Mouse (Mus musculus) stomach, embryonic 16.5 days (tissue): Measurements from ENCODE around the gene Emx1. TPM values are rescaled to one million over a fixed set of nuclear protein-coding genes. Genes with fewer than 3 reads are reported as not detected.
A peak's percentile ranks its signal among the peaks of the same experiment; 100 is the strongest.
"Not testable (repeated sequence)": the region's sequence is repeated elsewhere in the genome, so short reads cannot be mapped to it uniquely, and the experiment has no call there.

Source experiments
- ATAC-seq: fragments of 200-750 bp; cut with Nextera tagmentation; 2 replicates; pipeline ENCODE4 v1.8.0; 2017; ENCODE audit warnings: moderate number of reproducible peaks, moderate TSS enrichment; ENCODE audit not compliant: insufficient read depth, low FRiP score
- H3K27ac ChIP-seq: fragments of 300-500 bp; sonication (generic); 2 replicates; pipeline ENCODE4 v1.5.1; 2014; ENCODE audit warnings: low read length
- H3K27me3 ChIP-seq: fragments of 300-500 bp; sonication (generic); 2 replicates; pipeline ENCODE4 v1.6.1; 2014; ENCODE audit warnings: low read length, control low read depth, mixed read lengths; ENCODE audit not compliant: control insufficient read depth, insufficient read depth
- H3K36me3 ChIP-seq: fragments of 300-500 bp; sonication (generic); 2 replicates; pipeline ENCODE4 v1.6.1; 2014; ENCODE audit warnings: low read length; ENCODE audit not compliant: control insufficient read depth, insufficient read depth
- H3K4me1 ChIP-seq: fragments of 300-500 bp; sonication (generic); 2 replicates; pipeline ENCODE4 v1.6.1; 2014; ENCODE audit warnings: low read length, control low read depth, mixed read lengths; ENCODE audit not compliant: control insufficient read depth, insufficient read depth
- H3K4me2 ChIP-seq: fragments of 300-500 bp; sonication (generic); 2 replicates; pipeline ENCODE4 v1.6.1; 2014; ENCODE audit warnings: low read depth, low read length, mixed read lengths
- H3K4me3 ChIP-seq: fragments of 300-500 bp; sonication (generic); replicated peaks from 2 replicates; pipeline ENCODE4 v1.5.1; 2014; ENCODE audit warnings: mild to moderate bottlenecking, low read length
- H3K9ac ChIP-seq: fragments of 300-500 bp; sonication (generic); 2 replicates; pipeline ENCODE4 v1.6.1; 2014; ENCODE audit warnings: low read length
- H3K9me3 ChIP-seq: fragments of 300-500 bp; sonication (generic); replicated peaks from 2 replicates; pipeline ENCODE4 v1.6.1; 2016; ENCODE audit warnings: low read length, control low read depth; ENCODE audit not compliant: control insufficient read depth
- WGBS: fragments of 180-500 bp; shearing (Covaris S2); extraction: QIAGEN DNeasy Blood & Tissue Kit; methylation state at CpG from one replicate; pipeline ENCODE4 v1.1.7; 2014; 5-methylcytosine and 5-hydroxymethylcytosine counted together
- polyA plus RNA-seq: library from polyadenylated mRNA; unstranded; fragments of >200 nt; fragmentation: Nextera tagmentation; extraction: Ambion mirVana; gene quantifications from 2 replicates; pipeline ENCODE4 v1.2.1, GENCODE M21; 2015

Emx1 gene
- not detected in 2 replicates for polyA plus RNA-seq

DNA sequence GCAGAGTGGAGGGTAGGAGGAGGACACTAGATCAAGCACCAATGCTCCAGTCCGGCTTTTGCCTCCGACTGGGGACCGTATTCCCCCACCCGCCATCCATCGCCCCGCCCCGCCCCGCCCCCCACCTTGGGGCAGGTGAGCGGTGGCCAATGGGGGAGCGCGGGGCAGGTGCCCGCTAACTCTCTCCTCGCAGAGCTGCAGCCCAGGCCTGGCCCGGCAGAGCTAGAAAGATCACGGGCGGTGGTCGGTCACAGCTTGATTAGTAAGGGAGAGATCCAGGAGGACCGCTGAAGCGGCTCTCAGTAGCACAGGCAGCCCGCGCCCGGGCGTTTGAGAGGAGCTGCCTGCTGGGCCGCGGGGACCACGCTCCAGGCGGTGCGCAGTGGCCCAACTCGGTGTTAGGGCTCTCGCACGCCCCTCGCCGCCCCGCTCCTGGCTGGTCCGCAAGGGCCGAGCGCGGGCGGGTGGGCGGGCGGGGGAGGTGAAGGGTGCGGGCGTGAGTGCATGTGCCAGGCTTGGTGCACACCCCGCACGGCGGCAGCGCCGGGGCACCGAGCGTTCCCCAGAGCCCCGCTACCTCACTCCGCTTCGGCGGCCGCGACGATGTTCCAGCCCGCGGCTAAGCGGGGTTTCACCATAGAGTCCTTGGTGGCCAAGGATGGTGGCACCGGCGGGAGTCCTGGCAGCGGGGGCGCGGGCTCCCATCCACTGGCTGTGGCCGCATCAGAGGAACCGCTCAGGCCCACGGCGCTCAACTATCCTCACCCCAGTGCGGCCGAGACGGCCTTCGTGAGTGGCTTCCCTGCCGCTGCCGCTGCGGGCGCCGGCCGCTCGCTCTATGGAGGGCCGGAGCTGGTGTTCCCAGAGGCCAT is at the start of gene Emx1:
Emx1 (plus strand) TSS at position 99 of the 872 bp plus-strand sequence.
- Histone ChIP-seq H3K9ac (0 out of 2 replicates have a peak within 1 kb of the TSS, but pooled peaks have one; percentile 6), H3K27ac (no peak within 1 kb of the TSS), H3K4me3 (peak within 1 kb of the TSS; percentile 45), H3K36me3 (no peaks in the 10 kb centered on the region), H3K9me3 (no peaks in the 10 kb centered on the region), H3K4me2 (peak within 1 kb of the TSS; percentile 75), H3K4me1 (peaks cover 20% of the 10 kb centered on the region), H3K27me3 (peaks cover 79% of the 10 kb centered on the region)
- peak; percentile 82; the same call in 1 of the 2 replicates for ATAC-seq
- WGBS = under 1% methylated on average over 68 of the region's 81 CpGs

DNA sequence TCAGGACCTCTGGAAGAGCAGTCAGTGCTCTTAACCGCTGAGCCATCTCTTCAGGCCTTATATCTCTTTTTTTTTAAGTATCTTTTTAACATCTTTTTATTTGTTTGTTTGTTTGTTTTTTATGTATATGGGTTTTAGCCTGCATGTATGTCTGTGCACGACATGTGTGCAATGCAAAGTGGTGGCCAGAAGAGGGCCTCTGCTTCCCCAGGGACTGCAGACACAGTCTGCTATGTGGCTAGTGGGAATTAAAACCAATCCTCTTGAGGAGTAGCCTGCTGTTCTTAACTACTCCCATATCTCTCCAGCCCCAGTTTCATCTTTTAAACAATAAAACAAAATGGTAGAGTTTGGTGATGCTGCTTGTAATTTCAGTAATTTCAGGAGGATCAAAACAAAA is 47.7 kb upstream of the Emx1 start:
- no peaks in the 10 kb centered on the region for H3K27me3 ChIP-seq
- H3K27ac ChIP-seq = no peak overlapping the region
- peaks cover 3% of the 10 kb centered on the region; the same call in 1 of the 2 replicates for H3K4me1 ChIP-seq
- H3K9me3 ChIP-seq = no peaks in the 10 kb centered on the region
- H3K4me3 ChIP-seq = no peak overlapping the region
- H3K9ac ChIP-seq = no peak overlapping the region
- no peak for ATAC-seq
- H3K4me2 ChIP-seq = no peak overlapping the region
- H3K36me3 ChIP-seq = no peaks in the 10 kb centered on the region
- 91% methylated on average over 2 of the region's 2 CpGs for WGBS

DNA sequence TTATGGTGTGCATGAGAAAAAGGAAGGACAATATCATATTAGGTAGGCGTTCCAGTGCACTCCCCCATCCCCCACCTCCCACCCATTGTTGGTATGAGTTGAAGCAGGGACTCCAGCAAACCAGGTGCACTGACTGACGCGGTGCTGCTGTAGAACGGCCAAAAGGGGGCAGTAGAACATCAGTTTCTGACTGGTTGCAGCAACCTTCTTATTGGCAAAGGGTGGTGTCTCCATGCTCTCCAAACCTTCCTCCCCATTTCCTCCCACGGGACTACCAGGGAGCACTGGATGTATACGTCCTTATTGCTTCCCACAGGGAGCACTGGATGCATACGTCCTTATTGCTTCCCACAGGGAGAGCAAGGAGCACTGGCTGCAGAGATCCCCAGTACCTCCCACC is 46.2 kb upstream of the Emx1 start:
- not testable (repeated sequence) for H3K27me3 ChIP-seq, H3K4me1 ChIP-seq, H3K4me2 ChIP-seq, H3K9me3 ChIP-seq, H3K4me3 ChIP-seq, H3K36me3 ChIP-seq, H3K27ac ChIP-seq, ATAC-seq, H3K9ac ChIP-seq
- 6% methylated on average over 6 of the region's 7 CpGs for WGBS

GRCm38 (mm10) chr6:85144466-85144865 is 42.8 kb upstream of the Emx1 start:
- no peak overlapping the region for H3K9ac ChIP-seq
- H3K27ac ChIP-seq = no peak overlapping the region
- no peaks in the 10 kb centered on the region for H3K36me3 ChIP-seq
- no peaks in the 10 kb centered on the region for H3K9me3 ChIP-seq
- no peak overlapping the region for H3K4me3 ChIP-seq
- ATAC-seq = no peak
- no peaks in the 10 kb centered on the region for H3K27me3 ChIP-seq
- WGBS = 59% methylated on average over 3 of the region's 3 CpGs
- no peaks in the 10 kb centered on the region for H3K4me1 ChIP-seq
- H3K4me2 ChIP-seq = no peak overlapping the region

GRCm38 (mm10) chr6:85147636-85148035 is 39.6 kb upstream of the Emx1 start:
- no peak overlapping the region for H3K9ac ChIP-seq
- no peak for ATAC-seq
- no peaks in the 10 kb centered on the region for H3K27me3 ChIP-seq
- WGBS = 50% methylated on average over 3 of the region's 3 CpGs
- H3K27ac ChIP-seq = no peak overlapping the region
- no peaks in the 10 kb centered on the region for H3K36me3 ChIP-seq
- H3K4me1 ChIP-seq = no peaks in the 10 kb centered on the region
- H3K4me3 ChIP-seq = no peak overlapping the region
- no peaks in the 10 kb centered on the region for H3K9me3 ChIP-seq
- no peak overlapping the region for H3K4me2 ChIP-seq

GRCm38 (mm10) chr6:85150386-85150785 is 36.9 kb upstream of the Emx1 start:
- Histone ChIP-seq H3K27ac (no peak overlapping the region), H3K4me2 (no peak overlapping the region), H3K9ac (no peak overlapping the region), H3K4me1 (0 out of 2 replicates have a peak, but pooled peaks cover 9% of the 10 kb centered on the region), H3K9me3 (no peaks in the 10 kb centered on the region), H3K36me3 (no peaks in the 10 kb centered on the region), H3K27me3 (no peaks in the 10 kb centered on the region), H3K4me3 (no peak overlapping the region)
- ATAC-seq = no peak
- 67% methylated on average over 3 of the region's 3 CpGs for WGBS

DNA sequence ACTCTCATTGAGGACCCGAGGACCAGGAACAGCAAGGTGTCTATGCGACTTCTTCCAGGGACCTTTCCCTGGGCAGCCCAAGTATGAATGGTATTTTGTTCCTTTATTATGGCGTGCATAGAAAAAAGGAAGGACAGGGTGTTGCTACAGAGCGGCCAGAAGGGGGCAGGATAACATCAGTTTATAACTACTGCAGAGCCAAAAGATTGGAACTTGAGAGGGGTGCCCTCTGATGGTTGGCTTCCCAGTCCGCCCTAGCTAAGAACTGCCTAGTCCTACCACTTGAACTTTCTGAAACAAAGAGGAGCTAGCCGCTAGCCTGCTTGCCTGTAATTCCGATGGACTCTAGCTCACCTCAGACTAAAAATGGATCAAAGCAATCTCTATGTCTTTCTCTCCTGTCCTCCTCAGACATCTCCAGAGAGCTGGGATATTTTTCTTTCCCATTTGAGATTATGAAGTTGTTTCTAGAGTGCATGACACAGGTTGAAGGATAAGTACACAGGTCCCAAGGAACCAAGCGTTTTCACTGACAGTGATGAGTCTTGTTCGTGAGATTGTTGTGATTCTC is 33.2 kb upstream of the Emx1 start:
- Histone ChIP-seq H3K9me3 (no peaks in the 10 kb centered on the region), H3K9ac (no peak overlapping the region), H3K27me3 (no peaks in the 10 kb centered on the region), H3K4me3 (no peak overlapping the region), H3K4me1 (0 out of 2 replicates have a peak, but pooled peaks cover 9% of the 10 kb centered on the region), H3K4me2 (no peak overlapping the region), H3K27ac (no peak overlapping the region), H3K36me3 (no peaks in the 10 kb centered on the region)
- WGBS = 10% methylated on average over 9 of the region's 9 CpGs
- peak; percentile 61; the same call in 1 of the 2 replicates for ATAC-seq

DNA sequence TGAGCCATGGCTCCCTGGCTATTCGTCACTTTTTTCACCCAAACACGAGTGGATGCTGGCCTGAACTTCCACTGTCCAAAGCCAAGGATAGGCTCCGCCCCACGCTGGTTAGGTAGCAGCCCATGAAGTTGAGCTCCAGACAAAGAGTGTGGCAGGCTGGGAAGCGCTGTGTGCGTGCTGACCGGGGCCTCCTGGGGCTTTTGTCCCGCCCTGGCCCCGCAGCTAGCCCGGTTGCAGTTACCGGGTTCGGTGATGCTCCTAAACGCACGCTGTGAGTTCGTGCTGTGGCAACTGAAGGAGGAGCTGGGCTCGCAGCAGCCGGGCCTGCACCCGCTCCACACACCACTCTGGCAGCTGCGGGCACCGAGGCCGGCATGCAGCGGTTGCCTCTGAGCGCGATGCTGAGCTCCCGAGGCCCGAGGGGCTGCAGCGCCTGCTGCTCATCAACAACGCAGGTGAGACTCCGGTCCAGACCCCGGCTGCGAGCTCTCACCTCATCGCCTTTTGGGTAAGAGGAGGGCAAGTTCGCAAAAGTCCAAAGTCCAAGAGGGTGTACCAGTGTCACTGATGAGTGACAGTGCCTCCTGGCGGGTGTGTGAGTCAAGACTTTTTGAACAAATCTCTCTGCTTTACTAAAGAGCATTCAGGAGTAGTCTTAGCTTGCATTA is 32.2 kb upstream of the Emx1 start:
- peak overlapping the region; percentile 89 for H3K4me2 ChIP-seq
- WGBS = 1% methylated on average over 34 of the region's 34 CpGs
- ATAC-seq = peak; percentile 56; the same call in 1 of the 2 replicates
- 0 out of 2 replicates have a peak overlapping the region, but pooled peaks have one; percentile 11 for H3K27ac ChIP-seq
- no peaks in the 10 kb centered on the region for H3K36me3 ChIP-seq
- no peaks in the 10 kb centered on the region for H3K9me3 ChIP-seq
- H3K4me1 ChIP-seq = 0 out of 2 replicates have a peak, but pooled peaks cover 9% of the 10 kb centered on the region
- H3K27me3 ChIP-seq = no peaks in the 10 kb centered on the region
- peak overlapping the region; percentile 76 for H3K9ac ChIP-seq
- peak overlapping the region; percentile 57 for H3K4me3 ChIP-seq

DNA sequence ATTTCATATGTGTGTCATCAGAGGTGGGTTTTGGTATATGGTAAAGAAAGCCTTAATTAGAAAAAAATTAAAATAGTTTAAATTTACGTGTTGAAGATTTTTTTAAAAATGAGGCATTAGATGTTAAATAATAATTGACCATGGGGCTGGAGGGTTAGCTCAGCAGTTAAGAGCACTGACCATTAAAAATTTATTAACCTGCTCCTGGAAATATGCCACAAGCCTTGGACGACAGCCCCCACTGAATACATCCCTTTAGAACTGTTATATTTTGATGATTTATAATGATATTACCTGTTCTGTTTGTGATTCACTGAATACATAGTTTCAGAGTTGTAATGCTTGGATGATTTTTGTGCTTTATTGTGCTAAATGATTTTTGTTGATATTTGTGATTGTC is 30.7 kb upstream of the Emx1 start:
- not testable (repeated sequence) for H3K9me3 ChIP-seq, H3K4me1 ChIP-seq, H3K4me2 ChIP-seq, H3K27me3 ChIP-seq, H3K36me3 ChIP-seq, H3K27ac ChIP-seq, H3K4me3 ChIP-seq, H3K9ac ChIP-seq, ATAC-seq
- WGBS = 82% methylated on average over 2 of the region's 2 CpGs
